Mouse (Mus musculus) fibroblast of lung, adult 2 months (primary cell): ENCODE measurements at regions not wholly inside any gene's neighbourhood (a gene's known extent, or its start where the extent isn't known, plus 50 kb on each side); places are given as distances from the start of the nearest gene placed in this dataset.

ENCODE experiments used
- DNase-seq: peaks from one replicate; pipeline ENCODE4 v3.0.0-alpha.2; 2011; ENCODE audit warnings: low read depth

- DNase-seq, result no peak
Observed at GRCm38 (mm10) chr3:137728689-137729088, 57.4 kb downstream of the Gm21962 start.

GRCm38 (mm10) chr3:137729421-137729820, 58.1 kb downstream of the Gm21962 start:
- DNase-seq, result peak; percentile 12

DNA sequence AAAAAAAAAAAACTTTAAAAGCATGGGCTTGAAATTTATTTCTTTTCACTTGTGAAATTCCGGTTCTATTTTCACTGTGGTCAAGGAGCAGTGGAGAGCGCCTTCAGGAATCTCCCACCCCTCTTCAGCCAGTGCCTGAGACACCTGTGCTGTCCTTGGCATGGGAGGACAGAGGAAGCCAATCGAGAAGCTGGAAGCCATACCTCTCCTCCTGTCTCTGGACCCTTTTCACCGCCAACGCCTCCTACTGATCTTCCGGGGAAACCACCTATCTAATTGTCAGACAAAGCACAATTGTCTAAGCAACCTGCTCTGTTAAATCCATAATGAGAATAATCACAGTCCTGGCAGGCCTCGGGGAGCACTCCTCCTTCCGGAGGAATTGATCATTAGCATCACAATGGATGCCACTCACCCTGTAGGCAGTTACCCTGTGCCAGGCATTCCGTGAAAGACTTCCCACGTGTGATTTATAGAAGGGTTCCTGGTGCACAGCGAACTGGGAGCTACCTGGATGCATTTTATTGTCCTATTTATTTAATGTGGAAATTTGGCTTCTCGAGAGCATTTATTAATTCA, 66.0 kb downstream of the Gm21962 start:
- DNase-seq, result no peak

- no peak for DNase-seq
Observed at GRCm38 (mm10) chr3:137741528-137741927, 70.2 kb downstream of the Gm21962 start.

- DNase-seq, result no peak
Observed at GRCm38 (mm10) chr3:137742119-137742518, 70.8 kb downstream of the Gm21962 start.

GRCm38 (mm10) chr3:137751732-137752260, 80.5 kb downstream of the Gm21962 start:
- DNase-seq, result no peak

DNA sequence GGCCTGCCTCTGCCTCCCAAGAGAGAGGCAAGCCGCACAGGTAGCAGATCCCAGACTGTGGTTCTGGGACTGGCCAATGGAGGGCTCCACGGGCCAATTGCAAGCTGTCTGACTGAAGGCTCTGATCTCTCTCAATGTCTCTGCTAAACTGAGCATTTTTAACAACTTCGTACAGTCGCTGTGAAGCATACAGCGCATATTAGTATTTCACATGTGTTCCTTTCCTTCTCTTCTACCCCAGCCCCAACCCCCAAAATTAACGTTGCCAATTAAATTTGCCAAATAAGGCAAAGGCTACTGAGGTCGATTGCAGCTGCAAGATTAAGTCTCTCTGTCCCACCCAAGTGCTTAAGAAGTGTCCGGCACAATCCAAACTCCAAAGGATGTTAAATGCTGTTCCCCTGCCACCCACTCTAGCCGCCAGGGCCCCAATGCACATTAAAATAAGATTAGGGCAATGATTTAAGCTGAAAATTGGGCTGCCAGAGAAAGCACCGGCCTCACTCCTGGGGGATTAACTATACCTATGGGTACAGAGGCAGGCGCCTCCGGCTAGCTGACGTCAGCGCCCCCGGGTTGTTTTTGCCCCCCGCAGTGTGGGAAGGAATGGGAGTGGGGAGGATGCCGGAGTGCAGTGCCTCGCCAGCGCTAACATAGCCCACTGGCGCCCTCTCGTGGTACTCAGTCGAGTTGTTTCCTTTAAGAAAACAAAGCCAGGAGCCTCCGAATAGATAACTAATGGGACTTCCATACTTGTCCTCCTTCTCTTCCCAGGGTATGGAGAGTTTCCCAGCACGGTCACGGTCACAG, 81.3 kb downstream of the Gm21962 start:
- peak; percentile 65 for DNase-seq

DNA sequence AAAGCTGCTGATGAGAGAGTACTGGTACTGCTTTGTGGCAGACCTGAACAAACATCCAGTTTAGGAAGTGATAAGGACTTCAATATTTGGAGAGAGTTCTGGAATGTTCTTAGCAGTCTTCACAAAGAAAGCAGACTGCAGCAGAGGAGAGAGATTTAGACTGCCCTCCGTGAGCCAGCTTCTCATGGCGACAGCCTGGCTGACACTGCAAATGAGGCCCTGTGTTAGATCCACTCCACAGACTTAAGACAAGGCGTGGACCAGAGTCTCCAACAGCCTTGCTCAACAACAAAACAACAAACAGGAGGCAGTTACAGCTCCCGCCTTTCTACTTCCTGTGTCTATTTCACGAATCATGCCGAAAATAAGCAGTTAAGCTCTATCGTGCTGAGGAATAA, 81.9 kb downstream of the Gm21962 start:
- no peak for DNase-seq

- DNase-seq, result no peak
Observed at GRCm38 (mm10) chr3:137755391-137755790, 84.1 kb downstream of the Gm21962 start.

- no peak for DNase-seq
Observed at GRCm38 (mm10) chr3:137762213-137762884, 91.0 kb downstream of the Gm21962 start.

GRCm38 (mm10) chr3:137763406-137763805, 92.1 kb downstream of the Gm21962 start:
- no peak for DNase-seq

DNA sequence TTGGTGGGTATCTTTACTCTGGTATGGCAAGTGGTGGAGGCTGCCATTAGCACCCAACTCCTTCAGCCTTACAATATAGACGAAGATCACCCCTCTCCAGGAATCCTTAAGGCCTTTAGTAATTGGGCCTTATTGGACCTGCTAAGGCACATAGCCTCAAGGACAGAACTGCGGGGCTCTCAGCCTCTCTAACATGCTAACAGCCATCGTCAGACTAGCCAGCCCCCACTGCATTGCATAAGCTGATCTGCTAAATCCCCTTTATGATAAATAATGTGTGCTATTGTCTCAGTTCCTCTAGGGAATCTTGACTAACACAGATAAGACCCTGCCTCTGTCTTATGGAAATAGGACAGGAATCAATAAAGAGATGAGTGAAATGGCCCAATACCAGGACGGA, 95.7 kb upstream of the H2afz start:
- no peak for DNase-seq

DNA sequence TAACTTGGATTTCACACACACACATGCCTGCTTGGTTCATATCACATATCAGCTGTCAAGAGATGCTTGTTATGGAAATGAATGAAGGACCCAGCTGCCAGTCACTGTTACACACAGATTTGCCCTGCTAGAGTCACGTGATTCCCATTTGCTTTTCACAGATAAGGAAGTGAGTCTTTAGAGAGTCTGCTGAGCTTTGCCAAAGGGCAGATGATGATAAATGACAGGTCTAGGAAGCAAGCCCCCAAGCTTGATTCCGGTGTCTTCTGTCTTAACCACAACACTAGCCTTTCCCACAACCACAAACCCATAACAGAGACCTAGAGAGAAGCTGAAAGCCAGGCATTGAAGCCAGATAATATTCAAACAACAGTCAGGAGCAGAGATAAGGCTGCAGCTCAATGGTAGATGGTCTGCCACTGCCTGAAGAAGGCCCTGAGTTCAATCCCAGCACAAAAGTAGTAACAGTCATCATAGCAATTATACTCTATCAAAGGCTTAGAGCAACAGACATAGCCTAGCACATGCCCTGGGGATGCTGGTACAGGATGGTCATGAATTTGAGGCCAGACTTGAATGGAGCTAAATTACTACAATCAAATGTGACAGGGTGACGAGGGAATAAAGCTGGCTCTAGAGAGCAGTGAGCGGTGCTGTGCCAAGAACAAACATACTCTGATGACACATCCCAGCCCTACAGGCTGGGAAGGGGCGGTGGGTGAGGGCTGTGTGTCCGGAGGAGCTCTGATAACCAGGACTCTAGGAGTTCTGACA, 89.0 kb upstream of the H2afz start:
- DNase-seq, result no peak

- no peak for DNase-seq
Observed at GRCm38 (mm10) chr3:137778113-137778512, 86.2 kb upstream of the H2afz start.

GRCm38 (mm10) chr3:137780029-137780428, 84.3 kb upstream of the H2afz start:
- DNase-seq, result no peak

- DNase-seq, result no peak
Observed at GRCm38 (mm10) chr3:137782836-137783235, 81.5 kb upstream of the H2afz start.

GRCm38 (mm10) chr3:137783937-137784911, 80.1 kb upstream of the H2afz start:
- no peak for DNase-seq

DNA sequence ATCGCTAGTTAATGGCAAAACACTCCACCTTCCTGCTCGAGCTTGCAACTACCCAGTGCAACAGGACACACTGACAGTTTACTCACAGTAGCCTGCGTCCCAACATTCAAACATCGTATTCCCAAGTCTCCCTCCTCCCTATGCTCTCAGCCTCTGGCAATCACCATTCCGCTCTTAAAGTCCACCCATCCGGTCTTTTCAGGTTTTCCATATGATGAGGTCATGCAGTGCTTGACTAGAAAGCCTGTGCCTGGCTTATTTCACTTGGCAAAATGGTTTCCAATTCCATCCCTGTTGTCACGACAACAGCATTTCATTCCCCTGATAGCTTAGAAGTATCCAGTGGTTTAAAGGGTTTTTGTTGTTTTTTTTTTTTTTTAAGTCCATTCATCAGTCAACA, 79.1 kb upstream of the H2afz start:
- DNase-seq, result no peak

GRCm38 (mm10) chr3:137785871-137786270, 78.4 kb upstream of the H2afz start:
- no peak for DNase-seq

- no peak for DNase-seq
Observed at GRCm38 (mm10) chr3:137789671-137790070, 74.6 kb upstream of the H2afz start.

- DNase-seq, result no peak
Observed at GRCm38 (mm10) chr3:137790340-137790739, 73.9 kb upstream of the H2afz start.
